Mouse (Mus musculus) embryonic facial prominence, embryonic 14.5 days (tissue): Measurements from ENCODE around the gene Ptk7. TPM values are rescaled to one million over a fixed set of nuclear protein-coding genes. Genes with fewer than 3 reads are reported as not detected.

Experiments
- ATAC-seq: fragments of 200-750 bp; cut with Nextera tagmentation; 2 replicates; pipeline ENCODE4 v1.8.0; 2017; ENCODE audit warnings: low read depth, moderate number of reproducible peaks, moderate TSS enrichment
- DNase-seq: peaks from one replicate; pipeline ENCODE4 v3.0.0-alpha.2; 2015; ENCODE audit warnings: low spot score
- H3K27ac ChIP-seq: fragments of 300-500 bp; sonication (generic); replicated peaks from 2 replicates; pipeline ENCODE4 v1.5.1; 2014; ENCODE audit warnings: low read depth, mild to moderate bottlenecking, low read length, moderate library complexity
- H3K27me3 ChIP-seq: fragments of 300-500 bp; sonication (generic); replicated peaks from 2 replicates; pipeline ENCODE4 v1.6.1; 2014; ENCODE audit warnings: low read length; ENCODE audit not compliant: control insufficient read depth, insufficient read depth
- H3K36me3 ChIP-seq: fragments of 300-500 bp; sonication (generic); 2 replicates; pipeline ENCODE4 v1.6.1; 2014; ENCODE audit warnings: low read length, mixed read lengths; ENCODE audit not compliant: control insufficient read depth, insufficient read depth
- H3K4me1 ChIP-seq: fragments of 300-500 bp; sonication (generic); 2 replicates; pipeline ENCODE4 v1.6.1; 2014; ENCODE audit warnings: antibody characterized with exemption, low read length; ENCODE audit not compliant: control insufficient read depth, insufficient read depth
- H3K4me2 ChIP-seq: fragments of 300-500 bp; sonication (generic); 2 replicates; pipeline ENCODE4 v1.6.1; 2014; ENCODE audit warnings: low read depth, mild to moderate bottlenecking, low read length, moderate library complexity, mixed read lengths
- H3K4me3 ChIP-seq: fragments of 300-500 bp; sonication (generic); 2 replicates; pipeline ENCODE4 v1.5.1; 2014; ENCODE audit warnings: low read depth, mild to moderate bottlenecking, low read length
- H3K9ac ChIP-seq: fragments of 300-500 bp; sonication (generic); 2 replicates; pipeline ENCODE4 v1.6.1; 2014; ENCODE audit warnings: low read depth, mild to moderate bottlenecking, low read length, moderate library complexity, mixed read lengths
- H3K9me3 ChIP-seq: fragments of 300-500 bp; sonication (generic); 2 replicates; pipeline ENCODE4 v1.6.1; 2016; ENCODE audit warnings: low read length; ENCODE audit not compliant: control insufficient read depth
- WGBS: fragments of 180-500 bp; shearing (Covaris S2); extraction: QIAGEN DNeasy Blood & Tissue Kit; methylation state at CpG from one replicate; pipeline ENCODE4 v1.1.7; 2014; 5-methylcytosine and 5-hydroxymethylcytosine counted together
- polyA plus RNA-seq: library from polyadenylated mRNA; unstranded; fragments of >200 nt; fragmentation: Nextera tagmentation; extraction: Ambion mirVana; gene quantifications from 2 replicates; pipeline ENCODE4 v1.2.1, GENCODE M21; 2014

The Ptk7 gene
- polyA plus RNA-seq, 1 experiment from 2014 or later, result 68.0 TPM

DNA sequence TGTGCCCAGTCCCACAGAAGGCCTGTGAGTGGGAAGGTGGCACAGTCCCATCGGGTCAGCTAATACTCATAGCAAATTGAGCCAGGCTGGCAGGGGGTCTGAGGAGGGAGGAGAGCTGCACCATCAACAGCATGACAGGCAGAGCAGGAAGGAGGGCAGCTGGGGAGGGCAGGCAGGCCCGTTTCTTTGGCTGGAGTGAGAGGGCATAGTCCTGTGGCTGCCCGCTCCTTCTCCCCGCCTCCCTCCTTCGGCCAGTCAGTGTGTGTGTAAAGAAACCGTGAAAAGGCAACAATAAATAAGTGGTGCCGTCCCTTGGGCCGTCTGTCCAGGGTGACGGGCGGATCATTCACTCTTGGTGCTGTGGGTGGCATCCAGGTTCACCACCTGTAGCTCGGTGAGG lies 80.6 kb downstream of the Ptk7 start:
- WGBS, result 61% methylated on average over 9 of the region's 11 CpGs
- Histone ChIP-seq H3K4me1 (peaks cover 23% of the 10 kb centered on the region), H3K27me3 (no peaks in the 10 kb centered on the region), H3K4me3 (no peak overlapping the region), H3K9ac (no peak overlapping the region), H3K36me3 (peaks cover 47% of the 10 kb centered on the region), H3K4me2 (no peak overlapping the region), H3K9me3 (no peaks in the 10 kb centered on the region), H3K27ac (no peak overlapping the region)
- DNase-seq, result no peak
- ATAC-seq, result no peak

DNA sequence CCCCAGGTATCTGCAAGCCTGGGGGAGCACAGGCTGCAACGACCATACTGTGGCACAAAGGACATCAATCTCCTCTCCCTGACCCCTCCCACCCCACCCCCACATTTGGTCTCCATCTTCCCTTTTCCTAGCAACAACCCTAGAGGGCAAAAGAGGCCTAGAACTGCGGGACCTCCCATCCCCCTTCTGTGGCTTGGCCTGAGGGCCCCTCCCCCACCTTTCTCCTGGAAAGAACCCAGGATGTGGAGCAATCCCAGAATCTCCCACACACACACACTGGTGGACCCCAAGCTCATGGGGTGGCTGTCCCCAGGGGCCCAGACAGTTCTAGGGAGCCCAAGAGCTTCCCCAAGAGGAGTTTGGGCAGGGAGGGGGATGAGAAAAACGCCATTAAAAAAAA lies 81.4 kb downstream of the Ptk7 start:
- no peak for ATAC-seq
- no peaks in the 10 kb centered on the region for H3K27me3 ChIP-seq
- no peak overlapping the region for H3K4me2 ChIP-seq
- 0 out of 2 replicates have a peak overlapping the region, but pooled peaks have one; percentile 7 for H3K9ac ChIP-seq
- H3K4me3 ChIP-seq, result no peak overlapping the region
- H3K9me3 ChIP-seq, result no peaks in the 10 kb centered on the region
- peaks cover 47% of the 10 kb centered on the region for H3K36me3 ChIP-seq
- WGBS, result 19% methylated on average over 3 of the region's 3 CpGs
- peaks cover 15% of the 10 kb centered on the region for H3K4me1 ChIP-seq
- no peak for DNase-seq
- H3K27ac ChIP-seq, result no peak overlapping the region

DNA sequence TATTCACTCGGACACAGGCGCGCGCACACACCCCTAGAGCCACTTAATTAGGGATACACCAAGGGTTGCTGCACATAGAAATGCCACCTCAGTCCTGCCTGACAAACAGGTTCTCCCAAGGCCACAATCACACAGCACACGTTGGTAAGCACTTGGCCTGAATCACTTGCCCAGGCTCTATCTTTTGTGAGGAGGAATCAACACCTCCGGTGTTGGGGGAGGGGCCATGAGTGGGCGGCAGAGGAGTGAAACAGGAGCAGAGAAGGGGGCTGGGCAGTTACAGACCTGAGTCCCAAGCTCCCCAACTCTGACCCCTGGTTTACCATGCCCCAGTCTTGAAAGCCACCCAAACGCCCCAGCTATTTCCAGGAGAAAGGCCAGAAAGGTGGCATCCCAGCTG lies 82.3 kb downstream of the Ptk7 start:
- no peak for ATAC-seq
- Histone ChIP-seq H3K27me3 (no peaks in the 10 kb centered on the region), H3K36me3 (peaks cover 43% of the 10 kb centered on the region), H3K9me3 (no peaks in the 10 kb centered on the region), H3K4me2 (peak overlapping the region; percentile 81; the same call in 1 of the 2 replicates), H3K27ac (no peak overlapping the region), H3K9ac (no peak overlapping the region), H3K4me1 (peaks cover 9% of the 10 kb centered on the region), H3K4me3 (no peak overlapping the region)
- DNase-seq, result peak; percentile 45
- 20% methylated on average over 8 of the region's 8 CpGs for WGBS

DNA sequence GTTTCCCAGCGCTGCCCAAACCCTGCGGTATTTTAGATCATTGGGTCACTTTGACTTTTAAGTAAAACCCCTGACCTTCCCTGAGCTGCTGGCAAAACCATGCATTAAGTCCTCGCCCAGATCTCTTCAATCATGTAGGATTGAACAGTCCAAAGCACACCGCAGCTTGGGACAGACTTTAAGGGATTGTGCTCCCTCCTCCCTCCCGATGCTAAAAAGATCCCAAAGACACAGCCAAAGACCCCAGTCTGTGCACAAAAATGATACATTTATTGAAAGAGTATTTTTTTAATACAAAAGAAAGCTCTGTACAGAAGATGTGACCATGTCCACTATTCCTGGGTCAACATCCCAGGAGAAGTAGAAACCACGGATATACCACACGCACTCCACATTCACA lies 82.7 kb downstream of the Ptk7 start:
- peak overlapping the region; percentile 79 for H3K9ac ChIP-seq
- peaks cover 8% of the 10 kb centered on the region for H3K4me1 ChIP-seq
- no peaks in the 10 kb centered on the region for H3K27me3 ChIP-seq
- WGBS, result 18% methylated on average over 7 of the region's 7 CpGs
- peaks cover 43% of the 10 kb centered on the region for H3K36me3 ChIP-seq
- H3K4me2 ChIP-seq, result peak overlapping the region; percentile 81
- DNase-seq (no peak), ATAC-seq (no peak)
- peak overlapping the region; percentile 65 for H3K4me3 ChIP-seq
- no peaks in the 10 kb centered on the region for H3K9me3 ChIP-seq
- H3K27ac ChIP-seq, result no peak overlapping the region

DNA sequence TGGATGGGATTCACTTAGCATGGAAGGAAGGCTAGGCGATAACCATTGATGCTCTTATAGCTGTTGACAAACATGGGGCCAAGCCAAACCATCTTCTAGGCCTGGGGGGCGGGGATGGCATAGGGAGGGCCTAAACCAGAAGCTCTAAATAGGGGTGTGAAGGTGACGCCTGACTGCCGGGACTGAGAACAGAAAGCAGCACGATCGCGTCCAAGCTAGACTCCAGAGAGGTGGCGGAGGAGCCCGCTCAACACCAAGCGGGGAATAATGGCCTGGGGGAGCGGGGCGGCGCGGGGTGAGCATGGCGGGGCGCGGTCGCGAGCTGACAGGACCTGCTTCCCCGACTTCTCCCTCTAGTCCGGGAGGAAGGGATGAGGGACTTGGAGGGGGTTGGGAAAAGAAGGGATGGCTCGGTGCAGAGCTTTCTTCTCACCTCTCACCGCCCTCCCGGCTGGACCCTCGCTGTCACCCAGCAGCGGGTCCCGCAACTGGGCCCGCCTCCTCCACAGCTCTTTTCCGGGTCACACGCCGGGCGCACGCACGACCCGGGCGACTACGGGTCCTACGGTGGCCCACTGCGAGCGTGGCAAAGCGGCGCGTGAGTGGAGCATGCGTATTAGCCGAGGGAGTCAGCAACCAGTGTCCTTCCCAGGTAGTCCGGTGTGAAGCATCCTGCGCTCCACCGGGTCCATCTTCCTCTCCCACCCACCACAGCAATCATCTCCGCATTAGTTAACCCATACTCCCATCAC lies 83.3 kb downstream of the Ptk7 start, which contains the start of gene Cul9:
TSS of gene Cul9 (minus strand) at position 576 of the 752 bp plus-strand sequence.
- peak within 1 kb of the TSS; percentile 79 for H3K9ac ChIP-seq
- H3K36me3 ChIP-seq, result peaks cover 43% of the 10 kb centered on the region
- under 1% methylated on average over 35 of the region's 49 CpGs for WGBS
- DNase-seq (peak; percentile 79), ATAC-seq (peak; percentile 85)
- peak within 1 kb of the TSS; percentile 65 for H3K4me3 ChIP-seq
- H3K4me1 ChIP-seq, result peaks cover 8% of the 10 kb centered on the region
- H3K27ac ChIP-seq, result no peak within 1 kb of the TSS
- peak within 1 kb of the TSS; percentile 81 for H3K4me2 ChIP-seq
- no peaks in the 10 kb centered on the region for H3K27me3 ChIP-seq
- no peaks in the 10 kb centered on the region for H3K9me3 ChIP-seq

DNA sequence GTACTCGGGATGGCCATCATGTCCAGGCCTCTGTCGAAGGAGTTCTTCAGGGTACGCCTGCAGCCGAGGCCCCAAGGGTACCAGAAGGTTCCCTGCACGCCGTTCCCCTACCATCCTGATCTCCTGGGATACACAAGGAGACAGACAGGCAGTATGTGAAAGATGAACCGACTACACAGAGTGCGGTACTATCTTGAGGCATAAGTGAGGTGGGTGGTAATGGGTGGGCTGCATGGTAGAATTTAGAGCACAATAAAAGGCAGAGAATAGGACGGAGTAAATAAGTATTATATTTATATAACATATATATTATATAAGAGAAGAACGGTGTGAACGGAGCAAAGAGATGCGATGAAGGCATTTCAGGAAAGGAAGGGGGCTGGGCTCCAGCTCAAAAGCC lies 85.6 kb downstream of the Ptk7 start:
- Histone ChIP-seq H3K27ac (no peak overlapping the region), H3K4me2 (no peak overlapping the region), H3K9ac (no peak overlapping the region), H3K27me3 (no peaks in the 10 kb centered on the region), H3K4me3 (no peak overlapping the region), H3K4me1 (peaks cover 8% of the 10 kb centered on the region), H3K9me3 (no peaks in the 10 kb centered on the region), H3K36me3 (peaks cover 32% of the 10 kb centered on the region)
- no peak for ATAC-seq
- no peak for DNase-seq
- WGBS, result 86% methylated on average over 12 of the region's 12 CpGs

DNA sequence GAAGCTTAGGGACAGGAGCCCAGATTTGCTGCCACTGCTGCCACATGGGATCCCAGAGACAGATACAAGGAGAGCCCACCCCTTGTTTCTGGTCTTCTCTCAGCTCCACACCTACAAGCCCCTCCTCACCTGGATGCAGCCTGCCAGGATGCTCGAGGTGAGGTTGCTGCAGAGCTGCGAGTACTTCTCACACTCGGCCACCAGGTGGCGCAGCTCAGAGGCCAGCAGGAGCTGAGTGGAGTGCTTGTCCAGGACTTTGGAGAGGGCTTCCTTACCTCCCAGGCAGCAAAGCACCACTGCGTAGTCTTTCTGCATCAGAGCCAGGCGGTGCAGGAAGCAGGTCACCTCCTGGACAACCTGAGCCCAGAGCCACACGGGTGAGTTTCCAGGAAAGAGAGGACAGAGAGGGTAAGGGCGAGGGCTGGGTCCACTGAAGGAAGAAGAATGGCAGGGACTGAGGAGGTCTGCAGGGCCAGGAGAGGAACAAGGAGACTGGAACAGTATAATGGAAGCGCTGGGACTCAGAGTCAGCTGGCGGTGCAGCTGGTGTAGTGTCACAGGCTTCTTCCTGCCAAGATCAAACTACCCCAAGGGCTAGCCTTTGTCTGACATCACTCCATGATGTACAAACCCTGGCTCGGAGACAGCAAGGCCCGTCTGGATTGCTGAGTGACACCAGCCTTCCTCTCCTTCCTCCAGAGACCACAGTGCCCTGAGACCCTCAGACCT lies 103.6 kb downstream of the Ptk7 start:
- peak; percentile 64; the same call in 1 of the 2 replicates for ATAC-seq
- Histone ChIP-seq H3K4me1 (no peaks in the 10 kb centered on the region), H3K36me3 (0 out of 2 replicates have a peak, but pooled peaks cover 23% of the 10 kb centered on the region), H3K9me3 (no peaks in the 10 kb centered on the region), H3K4me3 (no peak overlapping the region), H3K4me2 (no peak overlapping the region), H3K27me3 (peaks cover 6% of the 10 kb centered on the region; the same call in 1 of the 2 replicates), H3K27ac (no peak overlapping the region), H3K9ac (no peak overlapping the region)
- peak; percentile 78 for DNase-seq
- WGBS, result 32% methylated on average over 12 of the region's 12 CpGs

DNA sequence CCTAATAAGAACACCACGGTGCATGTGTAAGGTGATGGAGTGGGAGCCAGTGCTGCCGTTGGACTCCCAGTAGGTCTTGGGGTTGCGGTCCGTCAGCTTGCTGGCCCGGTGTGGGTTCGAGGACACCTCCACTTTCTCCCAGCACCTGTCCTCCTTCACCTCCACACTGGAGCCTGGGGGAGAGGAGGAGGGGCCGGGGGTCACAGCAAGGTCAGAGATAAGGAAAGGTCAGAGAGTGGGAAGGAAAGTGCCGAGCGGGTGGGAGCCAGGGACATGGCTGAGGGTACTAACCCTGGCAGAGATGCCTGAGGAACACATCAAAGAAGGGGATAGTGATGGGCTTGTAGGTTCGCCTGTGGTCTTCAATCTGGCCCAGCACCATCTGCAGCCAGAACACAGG lies 104.2 kb downstream of the Ptk7 start:
- H3K36me3 ChIP-seq, result 0 out of 2 replicates have a peak, but pooled peaks cover 23% of the 10 kb centered on the region
- no peak for DNase-seq
- 77% methylated on average over 10 of the region's 10 CpGs for WGBS
- no peak overlapping the region for H3K27ac ChIP-seq
- H3K4me1 ChIP-seq, result no peaks in the 10 kb centered on the region
- H3K4me2 ChIP-seq, result no peak overlapping the region
- H3K27me3 ChIP-seq, result peaks cover 6% of the 10 kb centered on the region; the same call in 1 of the 2 replicates
- no peak overlapping the region for H3K9ac ChIP-seq
- H3K9me3 ChIP-seq, result no peaks in the 10 kb centered on the region
- H3K4me3 ChIP-seq, result no peak overlapping the region
- no peak for ATAC-seq
